Mouse (Mus musculus) thymus, adult 2 months (tissue): ENCODE measurements at regions not wholly inside any gene's neighbourhood (a gene's known extent, or its start where the extent isn't known, plus 50 kb on each side); places are given as distances from the start of the nearest gene placed in this dataset.

ENCODE experiments used
- CTCF ChIP-seq: fragments of 200-500 bp; IDR thresholded peaks from 2 replicates; pipeline ENCODE4 v1.5.1; 2012; ENCODE audit warnings: mild to moderate bottlenecking, control low read depth, low read length, moderate library complexity, borderline replicate concordance; ENCODE audit not compliant: control insufficient read depth, poor library complexity, insufficient read depth; ENCODE audit errors: extremely low read depth
- POLR2A ChIP-seq: fragments of 200-500 bp; IDR thresholded peaks from 2 replicates; pipeline ENCODE4 v1.6.1; 2012; ENCODE audit warnings: mild to moderate bottlenecking, low read length, control low read depth, moderate library complexity; ENCODE audit not compliant: control insufficient read depth, poor library complexity, insufficient read depth; ENCODE audit errors: extremely low read depth

DNA sequence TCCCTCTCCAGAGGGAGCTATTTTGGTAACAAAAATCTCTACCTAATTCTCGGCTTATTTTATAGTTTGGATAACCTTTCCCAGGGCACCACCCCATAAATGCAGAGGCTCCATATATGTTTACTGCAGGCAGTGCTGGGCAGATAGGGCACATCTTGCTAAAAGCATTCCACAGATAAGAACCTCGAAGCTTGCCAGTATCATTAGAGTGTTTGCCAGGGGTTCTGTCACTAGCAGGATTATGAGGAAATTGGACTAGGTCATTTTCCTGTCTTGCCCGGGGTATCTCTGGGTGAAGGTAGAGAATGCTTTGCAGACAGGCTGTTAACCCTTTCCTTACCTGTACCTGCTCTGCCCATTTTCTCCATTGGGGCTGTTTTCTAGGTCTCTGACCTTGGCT, 258.8 kb downstream of the Rps24 start:
- TF ChIP-seq CTCF (no peak), POLR2A (no peak)
